Mouse (Mus musculus): ENCODE results near the gene Traf6.
"Not testable (repeated sequence)": the region's sequence is repeated elsewhere in the genome, so short reads cannot be mapped to it uniquely, and the experiment has no call there.

Traf6 gene

DNA sequence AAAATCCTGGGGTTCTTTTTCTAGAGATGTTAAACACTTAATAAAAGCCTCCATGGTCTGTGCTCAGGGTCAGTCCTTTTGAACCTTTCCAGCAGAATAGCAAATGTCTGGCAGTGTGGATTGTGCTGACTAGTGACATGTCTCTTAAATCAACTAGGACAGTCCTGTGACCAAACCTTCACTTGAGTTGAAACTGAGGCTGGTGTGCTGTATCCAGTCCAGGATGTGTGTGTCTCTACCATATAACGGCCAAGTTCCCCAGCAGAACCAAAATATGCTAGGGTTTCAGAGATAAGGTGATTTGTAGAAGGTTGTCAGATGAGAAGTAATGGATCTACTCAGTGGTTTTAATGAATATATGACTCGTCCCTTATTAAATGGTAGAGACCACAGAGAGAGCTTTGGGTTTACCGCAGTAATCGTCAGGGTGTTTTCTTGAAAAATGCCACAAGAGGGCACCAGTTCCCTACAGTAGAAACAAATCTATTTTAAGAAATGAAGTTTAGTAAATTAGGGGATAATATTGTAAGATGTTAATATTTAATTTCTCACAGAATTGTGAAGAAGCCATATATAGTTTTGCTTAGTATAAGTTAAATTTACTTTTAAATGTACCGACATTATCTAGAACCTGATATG lies 15.5 kb downstream of the Traf6 start:
- in situ Hi-C loops (cut with MboI, MseI) = no loop called here

DNA sequence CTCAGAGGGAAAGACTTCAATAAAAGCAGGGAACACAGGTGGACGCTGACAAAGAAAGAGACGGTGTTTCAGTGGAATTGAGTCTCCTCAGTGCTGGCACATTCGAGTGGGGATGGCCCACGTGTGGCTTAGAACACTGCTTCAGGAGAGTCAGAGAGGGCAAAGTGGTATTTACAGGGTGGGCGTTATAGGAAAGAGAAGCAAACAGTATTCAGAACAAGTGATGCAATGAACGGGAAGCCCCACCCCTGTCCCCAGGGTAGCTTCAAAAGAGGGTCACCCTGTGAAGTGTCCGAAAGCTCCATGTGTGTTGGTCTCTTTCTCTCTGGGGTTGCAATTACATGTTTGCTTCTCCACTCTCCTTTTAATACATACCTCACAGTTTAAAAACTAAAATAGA lies 17.4 kb downstream of the Traf6 start:
- in situ Hi-C loops (cut with MboI, MseI) = no loop called here

DNA sequence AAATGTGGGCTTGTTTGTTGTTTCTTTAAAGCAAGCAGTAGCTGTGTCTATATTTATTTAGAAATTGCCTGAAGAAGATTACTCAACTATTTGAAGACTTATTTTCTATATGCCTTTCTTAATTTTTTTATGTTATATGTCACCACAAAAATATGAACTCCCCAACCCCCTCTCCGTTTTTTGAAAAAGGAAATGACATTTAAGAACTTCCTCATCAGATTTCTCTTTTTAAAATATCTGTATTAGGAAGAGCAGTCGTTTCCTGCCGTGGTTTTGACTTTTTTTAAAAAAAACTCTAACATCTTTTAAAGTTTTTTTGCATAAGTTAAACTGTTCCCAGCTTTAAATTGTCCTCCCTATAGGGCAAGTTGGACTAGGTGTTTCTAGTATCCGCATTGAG lies 21.1 kb downstream of the Traf6 start:
- in situ Hi-C loops (cut with MboI, MseI) = no loop called here

DNA sequence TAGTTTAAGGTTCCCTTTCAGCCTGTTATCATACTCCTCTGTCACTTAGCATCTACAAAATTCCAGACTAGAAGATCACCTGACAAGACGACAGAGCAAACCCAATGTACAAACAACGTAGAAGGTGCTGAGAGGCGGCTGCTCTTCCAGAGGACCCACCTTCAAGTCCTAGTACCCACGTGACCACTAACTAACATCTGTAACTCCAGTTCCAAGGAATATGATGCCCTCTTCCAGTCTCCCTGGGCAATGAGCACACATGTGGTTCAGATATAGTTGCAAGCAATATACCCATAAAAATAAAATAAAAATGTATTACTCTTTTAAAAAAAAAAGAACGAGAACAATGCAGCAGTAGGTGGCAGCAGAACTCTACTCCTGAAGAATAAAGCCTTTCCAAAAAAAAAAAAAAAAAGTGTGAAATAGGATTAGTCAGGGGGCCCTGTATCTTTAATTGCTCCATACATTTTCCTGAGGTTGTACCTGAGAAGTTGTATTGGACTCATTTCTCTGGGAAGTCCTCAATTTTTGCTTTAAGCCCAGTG lies 27.8 kb downstream of the Traf6 start:
- in situ Hi-C loops (cut with MboI, MseI) = loop anchor here (10.0 kb wide), 2 partner anchors 169 to 559 kb away; no protein-coding TSS in a partner anchor

DNA sequence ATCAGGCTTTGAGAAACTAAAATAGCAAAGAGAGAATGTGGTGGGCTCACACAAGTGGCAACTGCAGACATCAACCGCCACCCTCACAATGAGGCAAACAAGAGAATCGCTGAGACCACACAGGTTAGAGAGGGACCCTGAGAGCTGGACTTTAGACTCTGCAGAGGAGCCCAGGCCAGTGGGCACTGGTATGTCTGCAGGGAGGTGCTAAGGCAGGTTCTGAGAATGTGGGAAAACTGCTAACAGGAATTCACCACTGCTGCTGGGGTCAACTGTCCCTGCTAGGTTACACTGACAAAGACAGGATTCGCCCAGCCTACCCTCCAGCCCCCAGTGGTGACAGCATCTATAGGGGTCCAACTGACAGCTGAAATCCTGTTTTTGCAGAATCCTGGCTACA lies 33.4 kb downstream of the Traf6 start:
- in situ Hi-C loops (cut with MboI, MseI) = no loop called here

DNA sequence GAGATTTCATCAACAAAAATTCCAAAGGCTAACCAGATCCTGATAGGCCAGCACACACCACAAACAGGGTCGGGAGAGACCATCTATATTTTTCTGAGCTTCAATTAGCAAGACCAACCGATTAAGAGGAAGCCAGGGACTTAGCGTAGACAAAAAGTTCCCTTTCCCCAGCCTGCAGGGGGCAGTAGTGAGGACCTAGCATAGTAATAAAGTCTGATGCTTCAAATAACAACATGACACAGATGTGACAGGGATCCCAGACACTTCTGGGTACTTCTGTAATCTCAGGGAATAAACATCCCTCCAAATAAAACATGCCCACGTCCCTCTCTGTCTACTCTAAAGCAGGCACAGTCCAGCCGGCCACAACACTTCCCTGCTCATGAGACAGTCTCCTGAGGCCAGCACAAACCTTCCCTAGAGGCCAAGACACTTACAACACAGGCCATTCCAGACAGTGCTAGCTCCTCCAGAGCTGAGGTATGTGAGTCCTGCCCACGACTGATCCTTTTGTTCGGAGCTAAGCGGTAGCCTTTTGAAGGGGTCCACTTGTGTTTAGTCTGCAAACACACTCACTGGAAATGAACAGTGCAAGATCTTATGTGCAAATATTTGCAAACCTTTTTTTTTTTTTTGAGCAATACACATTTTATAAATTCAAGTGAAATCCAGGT lies 37.6 kb downstream of the Traf6 start:
- in situ Hi-C loops (cut with MboI, MseI) = loop anchor here (5.0 kb wide), 3 partner anchors 82 to 157 kb away; no protein-coding TSS in a partner anchor

DNA sequence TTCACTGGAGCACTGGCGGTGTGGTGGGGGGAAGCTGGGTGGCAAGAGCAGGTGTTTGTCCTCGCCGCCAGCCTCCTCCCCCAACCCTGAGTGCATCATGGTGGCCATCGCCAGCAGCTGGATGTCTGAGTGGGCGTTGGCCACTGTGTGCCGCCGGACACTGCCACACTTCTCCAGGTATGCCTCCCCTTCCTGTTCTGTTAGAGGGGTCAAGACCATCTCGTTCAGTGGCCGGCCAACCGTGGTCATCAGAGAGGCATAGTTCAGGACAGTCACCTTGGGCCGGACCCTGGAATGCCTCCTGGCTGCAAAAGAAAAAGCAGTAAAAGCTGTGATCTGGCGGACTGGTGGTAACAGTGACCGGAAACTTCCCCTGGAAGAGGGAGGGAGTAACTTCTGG lies 38.9 kb downstream of the Traf6 start:
- in situ Hi-C loops (cut with MboI, MseI) = loop anchor here (5.0 kb wide), 3 partner anchors 80 to 155 kb away; no protein-coding TSS in a partner anchor

DNA sequence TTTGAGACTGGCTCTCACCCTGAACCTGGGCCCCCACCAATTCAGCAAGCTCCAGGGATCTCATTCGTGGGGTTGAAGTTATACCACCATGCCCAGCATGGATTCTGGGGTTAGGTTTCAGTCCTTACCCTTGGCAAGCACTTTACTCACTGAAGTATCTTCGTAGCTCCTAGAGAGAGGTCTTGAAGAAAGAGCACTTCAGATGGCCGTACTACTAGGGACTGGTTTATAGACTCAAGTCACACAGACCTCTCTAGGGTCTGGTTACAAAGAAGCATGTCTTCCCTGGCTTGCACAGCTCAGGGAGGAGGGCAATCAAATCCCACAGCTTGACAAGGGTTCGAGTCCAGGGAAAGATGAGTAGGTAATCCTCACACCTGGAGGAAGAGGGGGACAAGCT lies 43.6 kb downstream of the Traf6 start:
- in situ Hi-C loops (cut with MboI, MseI) = no loop called here

DNA sequence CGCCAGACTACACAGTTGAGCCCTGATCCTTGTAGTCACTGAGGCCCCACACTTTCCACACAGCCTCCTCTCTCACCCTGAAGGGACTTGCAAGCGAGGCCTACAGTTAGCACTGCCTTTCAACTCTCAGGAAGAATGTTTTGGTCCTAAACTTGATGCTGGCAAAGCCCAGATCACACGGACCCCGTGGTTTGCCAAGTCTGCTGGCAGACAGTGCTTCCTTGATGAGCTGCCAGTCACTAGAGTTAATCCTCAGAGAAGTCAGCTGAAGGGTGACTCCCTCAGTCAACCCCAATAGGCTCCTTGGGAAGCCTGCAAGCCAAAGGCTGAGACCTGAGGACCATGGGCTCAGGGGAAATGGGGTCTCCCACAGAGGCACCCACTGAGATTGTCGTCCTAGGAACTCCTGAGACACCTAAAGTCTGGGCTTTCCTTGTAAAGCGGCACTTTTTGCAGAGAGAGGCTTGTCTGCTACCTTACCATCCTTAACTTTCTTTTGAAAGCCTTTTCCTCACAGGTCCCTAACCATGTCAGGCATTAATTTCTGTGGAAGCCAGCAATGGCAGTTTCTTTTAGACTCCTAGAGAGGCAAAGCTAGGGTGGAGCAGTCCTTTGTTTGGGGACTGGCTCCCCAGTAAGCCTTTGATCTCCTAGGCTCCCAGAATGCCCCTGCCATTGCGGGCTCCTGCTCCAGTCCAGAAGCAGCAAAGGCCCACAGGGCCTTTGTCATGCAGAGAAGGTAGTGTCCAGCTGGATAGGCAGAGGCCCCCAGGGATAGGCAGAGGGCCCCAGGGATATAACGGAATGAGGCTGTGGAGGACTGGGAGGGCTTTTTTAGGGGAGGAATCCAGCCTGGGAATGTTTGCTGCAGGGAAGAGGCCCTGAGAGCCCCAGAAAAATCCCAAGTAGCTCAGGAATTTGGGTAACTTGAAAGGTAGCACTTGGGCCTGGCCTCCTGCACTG lies 44.4 kb downstream of the Traf6 start:
- in situ Hi-C loops (cut with MboI, MseI) = no loop called here

DNA sequence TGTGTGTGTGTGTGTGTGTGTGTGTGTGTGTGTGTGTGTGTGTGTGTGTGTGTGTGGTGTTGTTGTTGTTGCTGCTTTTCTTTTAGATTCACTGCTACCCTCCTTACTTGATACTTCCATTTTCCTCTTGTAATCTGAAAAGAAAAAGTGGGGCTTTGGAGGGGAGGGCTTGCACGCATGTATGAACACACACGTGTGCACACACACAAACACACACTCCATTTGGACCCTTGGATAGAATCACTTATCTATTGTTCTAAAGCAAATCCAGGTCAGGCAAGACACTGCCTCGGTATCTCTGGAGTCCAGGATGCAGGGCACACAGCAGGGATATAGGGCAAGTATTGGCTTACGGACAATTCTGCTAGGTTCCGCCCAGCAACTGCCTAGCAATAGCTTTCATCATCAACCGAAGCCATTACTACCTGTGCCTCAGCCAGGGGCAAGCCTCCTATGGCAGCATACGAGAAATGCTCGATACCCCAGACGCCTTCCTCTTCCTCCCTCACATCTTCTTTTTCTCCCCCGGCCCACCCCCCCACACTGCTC lies 45.2 kb downstream of the Traf6 start:
- in situ Hi-C loops (cut with MboI, MseI) = no loop called here

DNA sequence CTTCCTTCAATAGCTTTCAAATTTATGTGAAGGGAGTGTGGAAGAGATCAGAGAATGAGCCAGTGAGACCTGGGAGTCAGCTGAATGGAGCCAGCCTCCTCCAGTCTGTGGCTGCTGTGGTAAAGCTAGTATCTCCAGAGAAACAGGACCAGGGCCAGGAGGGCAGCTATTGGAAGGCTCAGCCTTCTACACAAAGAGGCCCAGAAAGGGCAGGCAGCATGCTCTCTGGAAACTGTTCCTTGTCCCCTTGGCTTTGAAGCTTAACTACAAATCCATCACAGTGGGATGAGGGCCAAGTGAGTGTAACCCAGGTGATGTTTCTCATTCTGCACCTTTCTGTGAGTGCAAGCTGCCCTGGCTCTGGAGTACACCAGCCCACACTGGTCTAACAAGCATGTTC lies 49.6 kb downstream of the Traf6 start:
- in situ Hi-C loops (cut with MboI, MseI) = no loop called here

DNA sequence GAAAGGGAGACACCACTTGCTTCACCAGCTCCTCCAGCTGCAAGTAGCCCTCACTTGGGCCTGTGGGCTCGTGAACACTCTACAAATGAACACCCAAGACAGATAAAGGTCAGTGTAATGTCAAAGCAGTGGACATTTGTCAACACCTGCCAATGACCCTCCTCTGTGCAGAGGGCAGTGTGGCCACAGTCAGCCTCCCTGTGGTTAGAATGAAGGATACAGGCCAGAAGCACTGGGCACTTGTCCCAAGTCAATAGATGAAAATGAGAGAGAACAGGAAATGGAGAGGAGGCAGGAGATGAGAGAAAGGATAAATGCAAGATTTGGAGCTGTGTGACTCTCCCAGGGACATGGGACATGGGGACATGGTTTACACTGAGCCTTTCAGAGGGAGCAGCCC lies 51.2 kb downstream of the Traf6 start:
- in situ Hi-C loops (cut with MboI, MseI) = no loop called here

DNA sequence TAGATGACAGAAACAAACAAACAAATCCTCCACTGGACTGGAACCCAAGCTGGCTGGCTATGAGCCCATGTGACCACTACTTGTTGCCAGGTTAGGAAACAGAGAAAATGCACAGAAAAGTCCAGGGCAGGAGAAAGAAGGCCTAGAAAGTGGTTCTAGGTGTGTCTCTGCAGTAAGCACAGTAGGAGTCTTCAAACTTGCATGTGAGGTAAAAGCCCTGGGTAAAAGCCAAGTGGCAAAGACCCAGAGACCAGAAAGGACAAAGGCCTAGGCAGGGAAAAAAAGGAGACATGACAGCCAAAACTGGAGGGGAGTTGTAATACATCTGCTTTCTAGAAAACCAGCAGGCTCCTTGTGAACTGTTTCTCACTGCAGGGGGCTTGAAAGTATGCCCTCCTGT lies 52.7 kb downstream of the Traf6 start:
- in situ Hi-C loops (cut with MboI, MseI) = no loop called here

DNA sequence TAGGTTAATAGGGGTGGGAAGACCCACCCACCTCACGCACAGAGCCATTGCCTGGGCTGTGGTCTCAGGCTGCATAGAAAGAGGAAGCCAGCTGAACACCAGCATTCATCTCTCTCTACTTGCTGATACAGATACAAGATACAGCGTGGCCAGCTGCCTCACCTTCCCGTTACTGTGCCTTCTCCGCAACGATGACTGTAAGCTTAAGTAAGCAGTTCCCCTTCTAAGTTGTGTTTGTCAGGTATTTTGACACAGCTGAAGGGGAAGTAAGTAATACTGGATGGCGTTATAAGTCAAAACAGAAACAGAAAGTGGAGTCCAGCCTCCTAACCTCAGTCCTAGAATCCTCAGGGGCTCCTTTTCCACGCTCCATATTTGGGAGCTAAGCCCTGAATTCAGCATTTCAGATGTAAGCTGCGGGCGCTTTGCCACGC lies 54.6 kb downstream of the Traf6 start:
- in situ Hi-C loops (cut with MboI, MseI) = no loop called here

DNA sequence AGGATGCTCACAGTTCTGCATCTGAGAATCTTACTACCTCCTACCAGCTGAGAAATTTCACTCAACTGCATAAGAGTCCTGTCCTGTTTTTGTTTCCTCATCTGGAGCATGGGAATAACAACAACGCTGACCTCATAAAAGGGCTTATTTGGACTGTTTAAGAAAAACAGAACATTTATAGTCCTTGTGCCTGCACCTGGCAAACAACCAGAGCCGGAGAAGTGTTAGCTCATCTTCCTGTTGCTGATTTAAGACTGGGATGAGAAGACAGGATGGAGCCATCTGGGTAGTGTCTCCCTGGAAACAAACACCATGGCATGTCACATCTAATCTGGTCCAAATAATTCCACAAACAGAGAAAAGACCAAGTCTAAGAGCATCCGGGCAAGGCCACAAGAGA lies 55.3 kb downstream of the Traf6 start:
- in situ Hi-C loops (cut with MboI, MseI) = no loop called here

DNA sequence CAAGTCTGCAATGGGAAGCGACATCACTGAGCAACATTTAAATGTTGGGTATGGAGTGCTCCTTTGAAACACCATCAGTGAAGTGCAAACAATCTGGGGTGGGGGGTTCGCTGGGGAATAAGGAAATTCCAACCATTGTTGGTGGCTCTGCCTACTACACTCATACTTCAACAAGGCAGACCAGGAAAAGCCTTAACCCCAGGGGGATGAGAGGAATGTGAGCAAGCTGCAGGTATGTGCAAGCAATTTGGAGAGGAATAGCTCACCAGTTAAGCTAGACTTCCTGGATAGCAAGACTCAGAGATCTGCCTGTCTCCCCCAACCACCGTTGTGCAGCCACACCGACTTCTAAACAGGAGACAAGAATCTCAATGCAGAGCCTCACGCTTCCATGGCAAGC lies 61.7 kb downstream of the Traf6 start:
- in situ Hi-C loops (cut with MboI, MseI) = no loop called here

DNA sequence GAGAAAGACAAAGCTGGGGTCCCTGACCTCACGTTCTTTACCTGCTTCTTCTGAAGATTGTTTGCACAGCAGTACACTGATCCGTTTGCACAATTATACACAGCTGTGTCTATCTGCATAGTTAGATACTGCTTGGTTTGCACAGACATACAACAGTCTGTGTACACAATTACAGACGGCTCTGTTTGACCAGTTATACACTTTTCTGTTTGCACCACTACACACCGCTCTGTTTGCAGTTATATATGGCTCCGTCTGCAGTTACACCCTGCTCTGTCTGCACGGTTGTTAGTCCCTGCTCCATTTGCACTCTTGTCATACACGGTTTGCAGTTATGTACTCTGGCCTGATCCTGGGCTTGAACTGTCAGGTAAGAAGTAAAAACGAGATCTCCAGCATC lies 63.4 kb downstream of the Traf6 start:
- in situ Hi-C loops (cut with MboI, MseI) = no loop called here

DNA sequence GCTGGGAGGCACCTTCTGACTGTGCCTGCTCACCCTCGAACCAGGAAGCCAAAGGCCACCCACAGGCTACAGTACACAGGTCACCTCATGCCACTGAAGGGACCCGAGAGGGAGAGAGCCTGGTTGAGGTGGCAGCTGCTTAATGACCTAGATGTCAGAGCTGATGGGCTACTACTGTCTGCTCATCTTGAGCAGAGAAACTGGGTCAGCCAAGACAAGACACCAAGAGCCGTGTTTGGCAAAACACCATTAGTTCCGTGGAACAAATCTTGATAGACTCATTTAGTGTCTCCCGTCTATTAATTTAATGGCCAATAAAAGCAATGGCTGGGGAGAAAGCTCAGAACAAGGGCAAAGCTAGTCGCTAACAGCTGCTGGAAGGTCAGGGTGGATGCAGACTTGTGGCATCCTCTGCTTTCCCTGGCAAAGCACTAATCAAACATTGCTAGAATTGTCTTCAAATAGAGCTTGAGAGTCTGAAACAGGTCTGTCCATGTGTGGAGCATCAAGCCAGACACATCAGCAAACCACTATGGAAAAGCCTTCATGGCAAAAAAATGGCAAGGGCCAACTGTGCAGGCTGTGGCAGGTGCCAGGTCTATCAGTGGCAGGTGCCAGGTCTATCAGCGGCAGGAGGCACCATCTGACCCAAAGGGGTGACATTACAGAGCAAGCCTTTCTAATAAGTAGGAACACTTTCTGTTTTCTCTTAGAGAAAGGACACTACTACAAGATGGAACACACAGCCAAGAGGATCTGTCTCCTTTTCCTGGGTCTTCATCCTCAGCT lies 64.0 kb downstream of the Traf6 start:
- in situ Hi-C loops (cut with MboI, MseI) = no loop called here

DNA sequence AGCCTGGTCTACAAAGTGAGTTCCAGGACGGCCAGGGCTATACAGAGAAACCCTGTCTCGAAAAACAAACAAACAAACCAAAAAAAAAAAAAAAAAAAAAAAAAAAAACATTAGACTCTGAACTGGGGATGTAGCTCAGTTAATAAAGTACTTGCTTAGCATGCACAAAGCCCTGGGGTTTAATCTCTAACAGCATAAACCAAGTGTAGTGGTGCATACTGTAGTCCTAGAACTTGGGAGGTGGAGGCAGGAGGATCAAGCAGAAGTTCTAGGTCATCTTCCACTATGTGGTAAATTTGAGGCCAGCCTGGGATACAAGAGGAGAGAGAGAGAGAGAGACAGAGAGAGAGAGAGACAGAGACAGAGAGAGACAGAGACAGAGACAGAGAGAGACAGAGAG lies 67.4 kb downstream of the Traf6 start:
- in situ Hi-C loops (cut with MboI, MseI) = not testable (repeated sequence)

DNA sequence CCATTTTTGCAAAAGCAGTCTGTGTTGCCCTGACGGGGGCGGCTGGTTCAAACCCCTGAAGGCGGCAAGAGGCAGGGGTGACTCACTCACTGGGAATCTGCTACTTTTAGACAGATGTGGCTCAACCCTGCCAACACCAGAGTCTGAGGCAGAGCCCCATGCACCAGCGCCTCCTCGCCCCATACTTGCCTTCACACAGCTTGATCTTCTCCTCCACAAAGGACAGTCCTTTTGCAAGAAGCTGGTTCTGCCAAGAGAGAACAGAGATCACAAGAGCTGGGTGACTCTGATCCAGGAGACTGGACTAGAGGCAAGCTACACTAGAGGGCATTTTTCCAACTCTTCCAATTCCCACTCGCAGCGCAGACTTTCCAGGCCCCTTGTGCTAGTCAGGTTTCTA lies 68.3 kb downstream of the Traf6 start:
- in situ Hi-C loops (cut with MboI, MseI) = no loop called here
